Mouse (Mus musculus): ENCODE measurements at regions not wholly inside any gene's neighbourhood (a gene's known extent, or its start where the extent isn't known, plus 50 kb on each side); places are given as distances from the start of the nearest gene placed in this dataset.

DNA sequence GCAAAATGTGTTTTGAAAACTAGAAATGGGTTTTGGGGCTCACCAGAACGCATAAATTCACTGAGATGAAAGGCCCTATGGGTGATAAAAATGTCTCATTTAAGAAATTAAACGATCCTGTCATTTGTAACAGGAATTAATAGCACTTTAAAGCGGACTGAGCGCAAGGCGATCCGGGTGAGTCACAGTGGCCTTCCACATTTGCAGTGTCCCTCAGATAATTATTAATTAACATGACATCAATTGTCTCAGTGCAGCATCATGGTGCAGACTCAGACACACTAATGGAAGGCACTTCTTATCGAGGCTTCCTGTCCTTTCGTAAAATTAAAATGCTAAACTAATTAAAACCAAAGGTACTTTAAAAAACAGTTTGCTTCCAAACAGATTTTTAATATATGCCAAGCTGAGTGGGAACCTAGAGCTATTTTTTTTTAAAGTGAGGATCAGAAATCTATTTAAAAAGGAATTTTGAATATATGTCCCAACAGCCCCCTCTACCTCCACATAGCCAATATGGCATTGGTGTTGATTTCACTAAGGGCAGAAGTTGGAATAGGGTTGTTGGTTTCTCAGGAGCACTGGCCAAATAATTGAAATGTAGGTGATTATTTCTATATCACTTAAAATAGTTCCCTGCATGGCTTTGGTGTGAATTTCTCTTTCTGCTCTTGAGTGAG lies 262.0 kb upstream of the Id2 start:
- DNase-seq (ENCODE audit: low spot score in 2 of 2): no peak

DNA sequence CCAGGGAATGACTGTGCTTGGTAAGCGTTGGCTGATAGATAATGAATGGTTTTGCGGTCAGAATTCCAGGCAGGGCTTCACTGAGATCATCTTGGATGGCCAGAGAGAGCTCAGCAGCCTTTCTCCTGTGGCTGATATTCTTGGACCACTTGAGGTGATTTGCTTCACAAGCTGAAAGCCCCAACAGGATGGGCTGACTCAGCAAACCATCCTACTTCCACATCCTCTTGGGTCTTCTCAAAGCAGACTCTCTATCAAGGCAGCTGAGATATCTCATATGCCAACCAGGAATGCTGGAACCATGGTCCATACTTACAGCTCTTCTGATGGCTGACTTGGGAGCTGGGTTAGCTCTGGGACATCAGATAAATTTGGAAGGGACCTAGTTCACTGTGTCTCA lies 259.8 kb upstream of the Id2 start:
- no peak for DNase-seq (ENCODE audit: low spot score in 2 of 2)

DNA sequence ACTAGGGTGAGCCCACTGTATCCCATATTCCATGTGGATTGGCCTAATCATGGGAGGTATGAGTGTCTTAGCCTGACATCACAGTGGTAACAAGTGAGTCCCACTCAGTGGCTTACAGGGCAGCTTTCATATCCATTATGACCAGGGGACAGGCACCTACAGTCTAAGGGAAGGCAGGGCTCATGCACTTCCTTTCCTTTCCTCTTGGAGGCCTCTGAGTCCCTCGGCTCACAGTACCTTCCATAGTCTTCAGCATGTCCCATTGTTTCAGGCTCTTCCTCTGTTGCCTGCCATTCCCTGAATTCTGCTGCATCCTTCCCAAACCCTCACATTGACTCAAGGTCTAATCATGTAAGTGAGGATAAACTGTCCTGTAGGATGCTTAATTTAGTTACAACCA lies 258.3 kb upstream of the Id2 start:
- DNase-seq (ENCODE audit: low spot score in 2 of 2): no peak

GRCm38 (mm10) chr12:25353402-25353896 lies 256.5 kb upstream of the Id2 start:
- DNase-seq (ENCODE audit: low spot score in 2 of 2): no peak

DNA sequence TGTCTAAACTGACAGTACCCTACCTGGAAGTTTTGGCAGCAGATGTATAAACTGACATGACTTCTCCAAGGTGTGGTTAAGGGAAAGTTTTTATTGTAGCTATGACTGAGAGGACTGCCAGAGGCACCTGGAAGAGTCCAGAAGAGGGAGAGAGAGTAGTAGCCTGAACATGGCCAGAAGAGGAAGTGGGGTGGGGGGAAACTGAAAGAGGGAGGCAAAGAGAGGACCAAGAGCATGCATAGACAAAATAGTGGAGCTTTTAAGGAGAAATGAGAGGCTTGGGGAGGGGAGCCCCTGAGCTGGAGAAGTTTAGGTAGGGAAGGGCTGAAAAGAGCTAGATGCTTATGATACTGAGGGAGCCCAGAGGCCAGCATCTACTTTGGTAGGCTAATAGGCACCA lies 255.2 kb upstream of the Id2 start:
- DNase-seq (ENCODE audit: low spot score in 2 of 2): no peak

DNA sequence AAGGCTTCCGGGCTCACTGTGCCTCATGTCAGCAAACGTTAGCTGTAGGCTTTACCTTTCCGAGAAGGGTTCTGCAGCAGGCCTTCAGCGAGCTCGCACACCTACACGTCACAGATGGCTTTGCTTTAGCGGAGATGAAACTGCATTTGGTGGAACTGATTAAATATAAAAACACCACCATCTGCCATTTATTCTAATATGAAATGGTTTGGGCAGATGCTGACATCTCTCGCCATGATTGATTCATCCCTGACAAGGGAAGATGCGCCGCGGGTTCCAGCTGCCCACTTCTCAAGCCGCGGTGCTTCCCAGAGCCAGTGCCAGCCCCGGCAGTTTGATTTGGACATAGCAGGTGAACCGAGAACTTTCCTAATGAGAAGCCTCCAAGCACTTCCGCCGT lies 247.4 kb upstream of the Id2 start:
- DNase-seq (ENCODE audit: low spot score in 2 of 2): peak in 1 of 2 experiments; percentile 36

DNA sequence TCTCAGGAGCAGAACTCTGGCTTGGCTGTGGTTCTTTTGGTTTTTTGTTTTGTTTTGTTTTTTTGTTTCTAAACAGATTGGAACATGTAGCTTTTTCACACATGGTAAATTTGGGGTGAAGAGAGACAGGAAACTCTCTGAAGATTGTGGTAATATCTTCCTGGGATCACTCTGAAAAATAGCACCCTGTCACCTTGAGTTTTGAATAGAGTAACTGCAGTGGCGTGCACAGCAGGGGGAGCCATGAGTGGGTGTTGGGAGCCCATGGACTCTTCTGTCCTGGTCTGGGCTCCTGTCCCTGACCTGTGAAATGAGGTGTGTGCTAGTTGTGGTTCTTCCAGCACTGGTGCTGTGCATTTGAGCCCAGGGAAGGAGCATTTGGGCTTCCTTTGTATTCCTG lies 241.8 kb upstream of the Id2 start:
- no peak for DNase-seq (ENCODE audit: low spot score in 2 of 2)

DNA sequence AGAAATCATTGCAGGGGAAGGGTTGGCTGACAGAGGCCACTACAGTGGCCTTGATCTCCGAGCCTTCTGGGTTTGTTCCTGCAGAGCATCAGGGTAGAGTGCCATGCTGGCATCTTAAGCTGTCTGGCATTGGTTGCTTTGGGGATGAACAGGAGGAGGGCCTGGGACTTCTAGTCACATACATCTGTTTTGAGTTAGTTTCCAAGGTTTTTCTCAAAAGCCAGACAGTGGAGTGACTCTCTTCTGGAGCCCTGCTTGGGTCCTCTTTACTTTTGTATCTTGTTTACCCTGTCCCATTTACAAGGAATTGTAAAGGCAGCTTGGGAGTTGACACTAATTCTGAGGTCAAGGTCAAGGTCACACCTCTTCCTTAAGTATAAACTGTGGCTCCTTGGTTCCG lies 239.0 kb upstream of the Id2 start:
- no peak for DNase-seq (ENCODE audit: low spot score in 2 of 2)

- no peak for DNase-seq (ENCODE audit: low spot score in 2 of 2)
These were observed 238.1 kb upstream of the Id2 start for GRCm38 (mm10) chr12:25335069-25335468.

- DNase-seq (ENCODE audit: low spot score in 2 of 2): peak in 1 of 2 experiments; percentile 7
These were observed 235.6 kb upstream of the Id2 start for GRCm38 (mm10) chr12:25332384-25333035.

DNA sequence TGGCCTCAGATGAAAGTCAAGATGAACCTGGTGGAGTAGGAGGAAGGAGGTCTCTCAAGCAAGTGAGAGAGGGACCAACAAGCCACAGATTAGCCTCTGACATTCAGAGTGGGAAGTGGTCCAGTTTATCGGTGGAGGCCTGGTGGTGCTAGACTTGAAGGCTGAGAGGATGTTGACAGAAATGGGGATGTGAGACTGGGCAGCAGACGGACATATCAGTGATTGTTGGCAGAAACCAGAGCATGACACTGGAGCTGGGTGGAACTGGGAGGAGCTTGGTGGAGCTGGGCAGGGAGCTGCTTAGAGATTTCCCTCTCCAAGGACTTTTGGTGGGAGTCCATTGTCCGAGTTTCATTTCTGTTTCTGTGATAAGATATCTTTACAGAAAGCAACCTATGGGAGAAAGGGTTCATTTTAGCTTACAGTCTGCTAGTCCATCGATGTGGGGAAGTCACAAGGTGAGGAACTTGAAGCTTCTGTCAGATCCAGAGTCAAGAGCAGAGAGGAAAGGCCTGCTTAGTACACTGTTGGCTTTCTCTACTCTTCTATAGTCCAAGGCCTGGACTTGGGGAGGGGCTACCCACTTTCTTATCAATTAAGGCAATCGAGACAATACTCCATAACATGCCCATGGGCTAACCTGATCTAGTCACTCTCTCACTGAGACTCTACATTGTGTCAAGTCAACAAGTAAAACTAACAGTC lies 233.2 kb upstream of the Id2 start:
- peak in 1 of 2 experiments; percentile 16 for DNase-seq (ENCODE audit: low spot score in 2 of 2)

DNA sequence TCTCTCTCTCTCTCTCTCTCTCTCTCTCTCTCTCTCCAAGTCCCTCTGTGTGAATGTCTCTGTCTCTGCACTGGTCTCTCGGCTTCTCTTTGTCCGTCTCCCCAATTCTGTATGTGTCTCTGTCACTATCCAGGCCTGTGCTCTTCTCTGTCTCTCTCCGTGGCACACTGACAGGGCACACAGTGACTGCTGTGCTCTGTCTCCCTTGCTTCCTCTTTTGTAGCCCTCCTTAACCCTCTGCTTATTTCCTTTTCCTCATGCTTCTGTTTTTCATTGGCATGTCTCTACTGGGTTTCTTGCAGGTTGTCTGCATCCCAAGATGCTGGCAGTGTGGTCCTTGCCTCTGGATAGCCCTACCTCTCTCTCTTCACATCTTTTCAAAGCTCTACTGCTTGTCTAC lies 229.0 kb upstream of the Id2 start:
- no peak for DNase-seq (ENCODE audit: low spot score in 2 of 2)

DNA sequence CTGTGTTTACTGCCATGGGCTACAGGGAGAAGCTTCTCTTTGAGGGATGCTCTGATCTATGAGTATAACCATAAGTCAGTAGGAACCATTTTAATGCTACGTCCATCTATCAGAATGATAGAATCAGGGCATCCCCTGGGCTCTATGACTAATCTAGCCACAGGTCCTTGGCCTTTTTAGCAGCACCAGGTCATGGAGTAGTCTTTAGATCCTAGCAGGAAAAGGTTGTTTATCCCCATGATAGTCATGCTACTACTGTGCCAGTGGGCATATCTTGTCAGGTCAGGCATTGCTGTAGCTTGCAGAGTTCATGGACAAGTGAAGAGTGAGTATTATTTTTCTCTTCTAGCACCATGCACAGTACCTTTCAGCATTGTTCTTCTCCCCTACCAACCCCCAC lies 226.2 kb upstream of the Id2 start:
- no peak for DNase-seq (ENCODE audit: low spot score in 2 of 2)

- no peak for DNase-seq (ENCODE audit: low spot score in 2 of 2)
These were observed 223.4 kb upstream of the Id2 start for GRCm38 (mm10) chr12:25320262-25320767.

GRCm38 (mm10) chr12:25319846-25320245 lies 222.9 kb upstream of the Id2 start:
- no peak for DNase-seq (ENCODE audit: low spot score in 2 of 2)

DNA sequence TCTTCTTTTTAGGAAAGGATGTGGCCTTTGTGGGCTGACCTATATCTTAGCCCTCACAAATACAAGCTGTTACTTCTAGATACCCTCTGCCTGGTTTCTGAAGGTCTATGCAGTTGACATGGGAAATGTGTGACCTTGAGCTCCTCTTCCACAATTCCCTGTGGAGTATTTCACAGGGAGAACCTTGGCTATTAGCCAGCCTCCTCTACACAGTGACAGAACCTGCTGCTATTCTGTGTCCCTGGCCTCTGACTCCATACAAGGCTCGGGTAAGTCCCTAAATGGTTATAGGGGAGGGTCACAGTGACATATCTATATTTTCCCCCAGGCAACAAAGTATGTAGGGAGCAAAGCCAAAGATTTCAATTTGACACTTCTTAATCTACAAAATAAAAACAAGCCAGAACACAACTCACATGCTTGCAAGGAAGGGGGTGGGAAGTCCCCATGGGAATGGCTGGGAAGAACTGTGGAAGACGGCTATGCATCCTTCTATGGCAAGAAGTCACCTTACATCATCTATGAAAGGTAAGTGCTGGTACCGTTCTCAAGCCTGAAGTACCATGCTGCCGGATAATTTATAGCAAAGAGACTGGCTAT lies 221.2 kb upstream of the Id2 start:
- no peak for DNase-seq (ENCODE audit: low spot score in 2 of 2)

GRCm38 (mm10) chr12:25315969-25316368 lies 219.0 kb upstream of the Id2 start:
- no peak for DNase-seq (ENCODE audit: low spot score in 2 of 2)

DNA sequence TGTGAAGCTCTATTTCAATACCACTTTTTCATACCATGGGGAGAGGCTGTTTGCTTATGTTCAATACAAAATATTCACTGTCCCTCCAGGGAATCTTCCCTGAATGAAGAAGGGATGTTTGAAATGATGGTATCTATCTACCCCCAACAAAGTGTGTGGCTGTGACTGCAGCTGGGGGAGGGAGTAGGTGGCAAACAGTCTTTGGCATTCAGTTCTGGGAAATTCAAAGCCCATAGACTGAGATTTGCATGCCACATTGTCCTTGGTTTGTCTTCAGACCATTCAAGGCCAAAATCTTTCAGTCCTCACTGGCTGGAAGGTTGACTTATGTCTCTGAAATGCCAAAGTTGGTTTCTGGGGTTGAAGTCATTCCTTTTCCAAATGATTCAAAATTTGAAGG lies 216.3 kb upstream of the Id2 start:
- DNase-seq (ENCODE audit: low spot score in 2 of 2): no peak

- DNase-seq (ENCODE audit: low spot score in 2 of 2): no peak
These were observed 215.4 kb upstream of the Id2 start for GRCm38 (mm10) chr12:25312390-25312789.

GRCm38 (mm10) chr12:25311728-25312127 lies 214.8 kb upstream of the Id2 start:
- no peak for DNase-seq (ENCODE audit: low spot score in 2 of 2)

DNA sequence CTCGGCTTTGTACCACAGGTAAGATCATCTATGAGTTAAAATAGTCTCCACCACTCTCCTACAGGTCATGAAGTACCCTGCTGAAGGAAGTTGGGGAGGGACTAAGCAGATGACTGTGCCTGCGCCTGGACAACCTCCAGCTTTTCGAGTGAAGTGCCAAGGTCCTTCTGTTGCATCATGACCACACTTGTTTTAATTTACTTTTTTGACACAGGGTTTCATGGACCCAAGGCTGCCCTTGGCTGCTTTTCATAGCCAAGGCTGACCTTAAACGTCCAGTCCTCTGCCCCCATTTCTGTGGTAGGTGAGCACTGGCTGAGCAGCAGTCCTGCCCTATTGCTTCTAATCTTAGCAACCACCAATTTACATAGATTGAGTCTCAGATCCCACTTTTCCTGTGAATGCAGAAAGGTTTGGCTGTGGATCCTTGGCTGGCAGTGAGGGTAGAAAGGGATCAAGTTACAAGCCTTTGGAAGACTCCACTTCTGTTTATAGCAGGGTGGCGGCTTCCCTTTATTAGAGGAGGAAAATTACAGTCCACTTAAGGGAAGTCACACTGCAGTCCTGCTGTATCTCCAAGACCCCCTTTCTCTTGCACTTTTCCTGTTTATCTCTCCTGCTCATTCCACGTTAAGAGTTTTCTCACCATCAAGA lies 213.5 kb upstream of the Id2 start:
- no peak for DNase-seq (ENCODE audit: low spot score in 2 of 2)
